Mouse (Mus musculus): ENCODE data around the gene Flg2. TPM values are rescaled to one million over a fixed set of nuclear protein-coding genes. Genes with fewer than 3 reads are reported as not detected.

Gene Flg2
- not detected in 2 replicates for polyA plus RNA-seq (2015; fragmentation: Nextera tagmentation; extraction: Ambion mirVana)

DNA sequence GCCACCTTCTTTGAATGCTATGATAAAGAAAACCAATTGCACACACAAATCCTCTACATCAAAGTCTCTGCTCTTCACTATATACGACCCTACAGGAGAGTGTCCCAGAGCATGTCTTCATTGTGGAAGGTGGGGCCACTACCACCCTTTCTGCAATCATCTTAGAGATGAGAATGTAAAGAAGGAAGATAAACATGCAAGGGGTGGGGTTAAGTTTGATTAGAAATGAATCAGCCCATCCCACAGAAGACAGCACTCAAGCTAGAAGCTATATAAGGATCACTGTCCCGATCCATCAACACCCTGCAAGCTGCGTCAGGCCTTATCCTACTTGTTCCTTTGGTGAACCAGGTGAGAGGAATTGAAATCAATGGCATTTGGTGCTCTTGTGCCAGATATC is at the start of gene Flg2:
Flg2 (plus strand) TSS at position 301 of the 400 bp plus-strand sequence.
- Histone ChIP-seq H3K9me3 (replicated peaks) (no peaks in the 10 kb centered on the region), H3K4me1 (no peaks in the 10 kb centered on the region), H3K27ac (no peak within 1 kb of the TSS), H3K4me3 (replicated peaks) (no peak within 1 kb of the TSS), H3K9ac (no peak within 1 kb of the TSS), H3K36me3 (no peaks in the 10 kb centered on the region), H3K27me3 (no peaks in the 10 kb centered on the region), H3K4me2 (no peak within 1 kb of the TSS)
- no peak for ATAC-seq (replicated peaks; ENCODE audit: low FRiP score)
- 87% methylated on average over 3 of the region's 3 CpGs for WGBS

GRCm38 (mm10) chr3:93162502-93162901 is 34.6 kb upstream of the Flg2 start:
- Histone ChIP-seq H3K27me3 (no peaks in the 10 kb centered on the region), H3K27ac (no peak overlapping the region), H3K9me3 (replicated peaks) (no peaks in the 10 kb centered on the region), H3K36me3 (no peaks in the 10 kb centered on the region), H3K4me2 (no peak overlapping the region), H3K4me3 (replicated peaks) (no peak overlapping the region), H3K4me1 (no peaks in the 10 kb centered on the region), H3K9ac (no peak overlapping the region)
- no peak for ATAC-seq (replicated peaks; ENCODE audit: low FRiP score)
- 23% methylated on average over 6 of the region's 6 CpGs for WGBS

DNA sequence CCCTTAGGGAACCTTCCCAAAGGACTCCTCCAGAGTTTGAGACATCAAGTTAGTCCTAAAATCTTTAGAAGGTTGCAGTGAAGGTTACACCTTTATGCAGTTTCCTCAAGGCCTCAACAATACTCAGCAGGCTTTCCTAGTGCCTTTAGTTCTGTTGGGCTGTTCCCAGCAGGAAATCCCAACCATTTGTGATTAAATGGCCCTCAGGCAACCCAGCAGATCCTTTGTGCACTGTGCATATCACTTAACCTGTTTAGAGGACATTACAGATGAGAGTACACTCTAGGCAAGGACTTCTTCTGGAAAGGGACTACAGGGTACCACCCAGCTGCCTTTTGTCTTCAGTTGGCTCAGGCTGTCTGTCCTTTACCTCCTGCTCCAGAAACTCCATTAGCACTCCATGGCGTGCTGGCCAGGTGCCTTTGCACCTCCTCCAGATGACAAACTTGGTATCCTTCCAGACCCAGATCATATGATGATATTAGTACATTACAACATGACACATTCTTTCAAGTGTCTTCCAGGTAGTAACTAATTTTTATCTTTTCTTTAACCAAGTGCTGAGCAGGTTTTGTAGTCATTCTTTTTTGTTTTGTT is 34.0 kb upstream of the Flg2 start:
- no peaks in the 10 kb centered on the region for H3K36me3 ChIP-seq
- H3K4me1 ChIP-seq, result no peaks in the 10 kb centered on the region
- no peak overlapping the region for H3K27ac ChIP-seq
- 56% methylated on average over 1 of the region's 1 CpGs for WGBS
- H3K4me3 ChIP-seq (replicated peaks), result no peak overlapping the region
- H3K27me3 ChIP-seq, result no peaks in the 10 kb centered on the region
- no peaks in the 10 kb centered on the region for H3K9me3 ChIP-seq (replicated peaks)
- H3K9ac ChIP-seq, result no peak overlapping the region
- no peak overlapping the region for H3K4me2 ChIP-seq
- ATAC-seq (replicated peaks; ENCODE audit: low FRiP score), result no peak

GRCm38 (mm10) chr3:93180856-93181255 is 16.2 kb upstream of the Flg2 start:
- no peak overlapping the region for H3K27ac ChIP-seq
- H3K9ac ChIP-seq, result no peak overlapping the region
- no peak overlapping the region for H3K4me2 ChIP-seq
- no peaks in the 10 kb centered on the region for H3K9me3 ChIP-seq (replicated peaks)
- no peaks in the 10 kb centered on the region for H3K36me3 ChIP-seq
- 79% methylated on average over 4 of the region's 4 CpGs for WGBS
- H3K4me3 ChIP-seq (replicated peaks), result no peak overlapping the region
- no peak for ATAC-seq (replicated peaks; ENCODE audit: low FRiP score)
- no peaks in the 10 kb centered on the region for H3K27me3 ChIP-seq
- H3K4me1 ChIP-seq, result no peaks in the 10 kb centered on the region

DNA sequence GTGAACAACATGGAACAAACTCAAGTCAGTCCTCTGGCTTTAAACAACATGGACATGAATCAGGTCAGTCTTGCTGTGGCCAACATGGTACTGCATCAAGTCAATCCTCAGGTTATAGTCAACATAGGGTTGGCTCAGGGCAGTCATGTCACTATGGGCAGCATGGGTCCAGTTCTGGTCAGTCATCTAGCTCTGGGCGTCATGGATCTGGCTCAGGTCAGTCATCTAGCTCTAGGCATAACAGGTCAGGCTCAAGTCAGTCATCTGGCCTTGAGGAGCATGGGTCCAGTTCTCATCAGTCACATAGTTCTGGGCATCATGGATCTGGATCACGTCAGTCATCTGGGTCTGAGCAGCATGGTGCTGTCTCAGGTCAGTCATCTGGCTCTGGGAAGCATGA is 4.9 kb downstream of the Flg2 start:
- H3K36me3 ChIP-seq, result no peaks in the 10 kb centered on the region
- no peaks in the 10 kb centered on the region for H3K9me3 ChIP-seq (replicated peaks)
- no peak overlapping the region for H3K9ac ChIP-seq
- ATAC-seq (replicated peaks; ENCODE audit: low FRiP score), result no peak
- H3K4me3 ChIP-seq (replicated peaks), result no peak overlapping the region
- H3K4me2 ChIP-seq, result no peak overlapping the region
- no peaks in the 10 kb centered on the region for H3K4me1 ChIP-seq
- 90% methylated on average over 2 of the region's 2 CpGs for WGBS
- H3K27ac ChIP-seq, result no peak overlapping the region
- no peaks in the 10 kb centered on the region for H3K27me3 ChIP-seq

DNA sequence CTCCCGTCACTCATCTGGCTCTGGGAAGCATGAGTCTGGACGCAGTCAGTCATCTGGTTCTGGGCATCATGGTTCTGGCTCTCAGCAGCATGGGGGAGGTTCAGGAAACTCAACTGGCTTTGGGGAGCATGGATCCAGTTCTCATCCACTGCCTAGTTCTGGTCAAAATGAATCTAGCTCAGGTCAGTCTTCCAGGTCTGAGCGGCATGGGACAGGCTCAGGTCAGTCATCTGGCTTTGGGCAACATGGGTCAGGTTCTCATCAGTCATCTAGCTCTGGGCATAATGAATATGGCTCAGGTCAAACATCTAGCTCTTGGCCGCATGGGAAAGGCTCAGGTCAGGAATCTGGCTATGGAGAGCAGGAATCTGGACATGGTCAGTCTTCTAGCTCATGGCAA is 5.4 kb downstream of the Flg2 start:
- H3K36me3 ChIP-seq, result no peaks in the 10 kb centered on the region
- no peak overlapping the region for H3K9ac ChIP-seq
- ATAC-seq (replicated peaks; ENCODE audit: low FRiP score), result no peak
- no peaks in the 10 kb centered on the region for H3K4me1 ChIP-seq
- WGBS, result 95% methylated on average over 4 of the region's 4 CpGs
- H3K4me3 ChIP-seq (replicated peaks), result no peak overlapping the region
- H3K27ac ChIP-seq, result no peak overlapping the region
- H3K4me2 ChIP-seq, result no peak overlapping the region
- no peaks in the 10 kb centered on the region for H3K27me3 ChIP-seq
- no peaks in the 10 kb centered on the region for H3K9me3 ChIP-seq (replicated peaks)

Other genes starting within 250 kb of the Flg2 start
- gene Lce3d, start 239.9 kb upstream of the Flg2 start, polyA plus RNA-seq (2015; fragmentation: Nextera tagmentation; extraction: Ambion mirVana), result not detected in 2 replicates
- not detected in 2 replicates for gene Lce3e, start 230.2 kb upstream of the Flg2 start, polyA plus RNA-seq (2015; fragmentation: Nextera tagmentation; extraction: Ambion mirVana)
- gene Lce3f, start 205.1 kb upstream of the Flg2 start, polyA plus RNA-seq (2015; fragmentation: Nextera tagmentation; extraction: Ambion mirVana), result not detected in 2 replicates
- 0.45 and 0.64 TPM in 2 replicates for gene Crct1, start 181.6 kb upstream of the Flg2 start, polyA plus RNA-seq (2015; fragmentation: Nextera tagmentation; extraction: Ambion mirVana)
- not detected in 2 replicates for gene Lce1m, start 178.2 kb upstream of the Flg2 start, polyA plus RNA-seq (2015; fragmentation: Nextera tagmentation; extraction: Ambion mirVana)
- gene Gm4858, start 128.5 kb upstream of the Flg2 start, polyA plus RNA-seq (2015; fragmentation: Nextera tagmentation; extraction: Ambion mirVana), result 0.22 TPM in 1 of 2 replicates, not detected in the other
- gene Crnn, start 52.5 kb upstream of the Flg2 start, polyA plus RNA-seq (2015; fragmentation: Nextera tagmentation; extraction: Ambion mirVana), result 0.10 TPM in 1 of 2 replicates, not detected in the other
- gene Flg, start 76.2 kb downstream of the Flg2 start, polyA plus RNA-seq (2015; fragmentation: Nextera tagmentation; extraction: Ambion mirVana), result 0.04 and 0.06 TPM in 2 replicates
- 0.01 and 0.48 TPM in 2 replicates for gene Hrnr, start 122.5 kb downstream of the Flg2 start, polyA plus RNA-seq (2015; fragmentation: Nextera tagmentation; extraction: Ambion mirVana)
- gene Rptn, start 196.4 kb downstream of the Flg2 start, polyA plus RNA-seq (2015; fragmentation: Nextera tagmentation; extraction: Ambion mirVana), result not detected in 2 replicates
- 4.0 and 5.0 TPM in 2 replicates for gene Tchh, start 245.1 kb downstream of the Flg2 start, polyA plus RNA-seq (2015; fragmentation: Nextera tagmentation; extraction: Ambion mirVana)